Mouse (Mus musculus) CD4-positive, CD25-positive, alpha-beta regulatory T cell, adult 9 weeks (primary cell): Measurements from ENCODE around the gene Lyst. TPM values are rescaled to one million over a fixed set of nuclear protein-coding genes. Genes with fewer than 3 reads are reported as not detected.

Experiments
- polyA plus RNA-seq: library from polyadenylated mRNA; unstranded; fragments of 100-300 nt; shearing (Covaris generic); gene quantifications from one replicate; pipeline ENCODE4 v1.2.1, GENCODE M21; 2017

Lyst gene
- polyA plus RNA-seq: 22.8 TPM

DNA sequence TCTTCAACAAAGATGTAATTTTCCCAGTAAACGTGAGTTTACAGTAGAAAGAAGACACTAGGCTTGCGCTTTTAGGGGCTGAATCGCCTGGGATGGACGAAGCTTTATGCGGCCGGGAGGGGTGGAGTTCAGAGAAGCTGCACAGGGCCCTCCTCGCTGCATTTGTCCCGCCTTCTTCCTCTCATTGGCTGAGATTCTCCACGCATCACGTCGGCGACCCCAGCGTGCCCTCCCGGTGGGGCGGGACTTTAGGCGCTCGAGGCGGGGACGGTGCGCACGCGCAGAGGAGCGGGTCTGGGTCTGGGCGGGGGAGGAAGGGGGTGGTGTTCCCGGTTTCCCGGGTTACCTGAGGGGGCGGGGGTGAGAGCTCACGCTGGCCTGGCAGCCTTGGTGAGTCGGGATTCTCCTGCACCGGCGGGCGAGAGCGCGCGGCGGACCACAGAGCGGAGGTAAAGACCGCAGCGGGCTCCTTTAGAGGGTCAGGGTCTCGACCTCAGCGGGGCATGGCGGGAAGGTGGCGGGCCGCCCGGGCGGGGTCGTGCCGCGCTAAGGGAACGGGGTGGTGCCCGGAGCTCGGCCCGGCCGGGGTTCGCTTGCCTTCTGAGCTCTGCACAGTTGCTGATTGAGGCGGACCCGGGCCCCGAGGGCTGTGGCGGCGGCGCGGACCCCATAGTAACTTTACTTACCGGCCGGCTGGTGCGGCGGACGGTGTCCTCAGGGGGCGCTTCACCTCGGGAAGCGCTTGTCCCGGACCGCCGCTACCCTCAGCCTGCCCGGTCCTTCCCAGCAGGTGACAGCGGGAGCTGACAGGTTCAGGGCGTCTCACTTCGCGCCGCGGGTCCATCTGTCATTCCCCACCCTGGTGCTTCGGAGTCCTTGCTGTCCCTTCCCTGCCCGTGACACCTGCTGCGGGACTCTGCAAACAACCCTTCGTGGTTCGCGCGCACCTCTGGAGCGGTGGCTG is at the start of gene Lyst:
Lyst (plus strand) TSS at position 350 of the 964 bp plus-strand sequence.

GRCm38 (mm10) chr13:13783894-13784419 is 193.8 kb downstream of the Lyst start, which contains the start of gene Gng4:
Gng4 (plus strand) TSS chr13:13784059.

Other genes starting within 250 kb of the Lyst start
- gene Gpr137b, start 196.4 kb upstream of the Lyst start, polyA plus RNA-seq: 2.5 TPM
- gene Nid1, start 152.8 kb upstream of the Lyst start, polyA plus RNA-seq: not detected
- not detected for gene Gng4, start 193.7 kb downstream of the Lyst start, polyA plus RNA-seq